Mouse (Mus musculus): ENCODE data around the gene Ankrd33b. TPM values are rescaled to one million over a fixed set of nuclear protein-coding genes. Genes with fewer than 3 reads are reported as not detected.
A peak's percentile ranks its signal among the peaks of the same experiment; 100 is the strongest.

The Ankrd33b gene
- total RNA-seq, 2 experiments from 2014 or later, result 4.9 to 5.3 TPM

- DNase-seq (ENCODE audit: low spot score in 2 of 2), result no peak
Observed at GRCm38 (mm10) chr15:31309526-31309925, 58.0 kb downstream of the Ankrd33b start.

GRCm38 (mm10) chr15:31306726-31307125, 60.8 kb downstream of the Ankrd33b start:
- DNase-seq (ENCODE audit: low spot score in 2 of 2), result no peak

- DNase-seq (ENCODE audit: low spot score in 2 of 2), result no peak
Observed at GRCm38 (mm10) chr15:31305181-31305580, 62.3 kb downstream of the Ankrd33b start.

- DNase-seq (ENCODE audit: low spot score in 2 of 2), result no peak
Observed at GRCm38 (mm10) chr15:31304302-31304701, 63.2 kb downstream of the Ankrd33b start.

- DNase-seq (ENCODE audit: low spot score in 2 of 2), result no peak
Observed at GRCm38 (mm10) chr15:31302293-31302990, 65.1 kb downstream of the Ankrd33b start.

- DNase-seq (ENCODE audit: low spot score in 2 of 2), result peak in 1 of 2 experiments; percentile 20
Observed at GRCm38 (mm10) chr15:31299258-31299917, 68.1 kb downstream of the Ankrd33b start.

GRCm38 (mm10) chr15:31297777-31298137, 69.8 kb downstream of the Ankrd33b start:
- no peak for DNase-seq (ENCODE audit: low spot score in 2 of 2)

GRCm38 (mm10) chr15:31296882-31297776, 70.4 kb downstream of the Ankrd33b start:
- no peak for DNase-seq (ENCODE audit: low spot score in 2 of 2)

- no peak for DNase-seq (ENCODE audit: low spot score in 2 of 2)
Observed at GRCm38 (mm10) chr15:31294311-31294710, 73.2 kb downstream of the Ankrd33b start.

GRCm38 (mm10) chr15:31292627-31293026, 74.9 kb downstream of the Ankrd33b start:
- DNase-seq (ENCODE audit: low spot score in 2 of 2), result no peak

GRCm38 (mm10) chr15:31285695-31286094, 81.8 kb downstream of the Ankrd33b start:
- DNase-seq (ENCODE audit: low spot score in 2 of 2), result no peak

- no peak for DNase-seq (ENCODE audit: low spot score in 2 of 2)
Observed at GRCm38 (mm10) chr15:31284922-31285631, 82.4 kb downstream of the Ankrd33b start.

GRCm38 (mm10) chr15:31284142-31284541, 83.4 kb downstream of the Ankrd33b start:
- no peak for DNase-seq (ENCODE audit: low spot score in 2 of 2)

- DNase-seq (ENCODE audit: low spot score in 2 of 2), result no peak
Observed at GRCm38 (mm10) chr15:31282353-31282752, 85.2 kb downstream of the Ankrd33b start.

- no peak for DNase-seq (ENCODE audit: low spot score in 2 of 2)
Observed at GRCm38 (mm10) chr15:31281830-31282229, 85.7 kb downstream of the Ankrd33b start.

- DNase-seq (ENCODE audit: low spot score in 2 of 2), result no peak
Observed at GRCm38 (mm10) chr15:31280683-31281082, 86.8 kb downstream of the Ankrd33b start.

GRCm38 (mm10) chr15:31280059-31280458, 87.5 kb downstream of the Ankrd33b start:
- DNase-seq (ENCODE audit: low spot score in 2 of 2), result no peak

- DNase-seq (ENCODE audit: low spot score in 2 of 2), result no peak
Observed at GRCm38 (mm10) chr15:31279577-31280004, 87.9 kb downstream of the Ankrd33b start.

- DNase-seq (ENCODE audit: low spot score in 2 of 2), result no peak
Observed at GRCm38 (mm10) chr15:31279120-31279519, 88.4 kb downstream of the Ankrd33b start.

GRCm38 (mm10) chr15:31278090-31278489, 89.4 kb downstream of the Ankrd33b start:
- DNase-seq (ENCODE audit: low spot score in 2 of 2), result no peak

GRCm38 (mm10) chr15:31273509-31273908, 94.0 kb downstream of the Ankrd33b start:
- DNase-seq (ENCODE audit: low spot score in 2 of 2), result no peak
